8 mouse cellular contexts compared by ENCODE assay signal in genomic region chr16:10565278-10565885, GRCm38 (mm10). TPM values are rescaled to one million over a fixed set of nuclear protein-coding genes. Genes with fewer than 3 reads are reported as not detected.
A peak's percentile ranks its signal among the peaks of the same experiment; 100 is the strongest.
DNase-seq lines count a peak whose midpoint lies in the region; ATAC-seq lines count a peak whose summit lies in the region.

No protein-coding gene starts in this region.

- no peak overlapping the region for H3K27ac ChIP-seq in midbrain, embryonic 11.5 days (ENCODE audit: low read depth, low read length)

- H3K4me3 ChIP-seq in midbrain, embryonic 11.5 days (ENCODE audit: low read depth, low read length), result no peak overlapping the region

- 33% methylated on average over 4 of the region's 4 CpGs for WGBS in midbrain, embryonic 11.5 days

- H3K4me1 ChIP-seq in midbrain, embryonic 11.5 days (ENCODE audit: control insufficient read depth, insufficient read depth, low read length), result no peaks in the 10 kb centered on the region

- H3K27me3 ChIP-seq in midbrain, embryonic 11.5 days (ENCODE audit: control insufficient read depth, insufficient read depth, low read length), result no peaks in the 10 kb centered on the region

- H3K36me3 ChIP-seq in midbrain, embryonic 11.5 days (ENCODE audit: control insufficient read depth, insufficient read depth, low read length), result no peaks in the 10 kb centered on the region

- ATAC-seq in midbrain, embryonic 11.5 days (ENCODE audit: low FRiP score), result peak; percentile 81

- intact Hi-C loops in left cerebral cortex, postnatal 36 days (cut with DNase I), result loop anchor here (2.0 kb wide), 1 partner anchor 303 kb away; no protein-coding TSS in a partner anchor

- H3K4me2 ChIP-seq in midbrain, embryonic 11.5 days, result no peak overlapping the region

- DNase-seq in left cerebral cortex, adult 18-20 months (ENCODE audit: low spot score in 2 of 2), result peak; percentile 74 to 76
- no peak for DNase-seq in left cerebral cortex, adult 11 months (ENCODE audit: low spot score)
- peak; percentile 80 to 85 for DNase-seq in cerebellum, postnatal 25 days
- peak; percentile 77 for DNase-seq in gastrocnemius, adult 18-20 months (ENCODE audit: low spot score)
- peak; percentile 90 for DNase-seq in induced T-regulatory cell, adult 2 months (ENCODE audit: low read depth)
- peak; percentile 54 to 64 for DNase-seq in left cerebral cortex, postnatal 36 days (ENCODE audit: low spot score in 2 of 2)
- peak; percentile 94 for DNase-seq in midbrain, embryonic 11.5 days (ENCODE audit: low spot score, missing footprints)
- peak; percentile 33 for DNase-seq in spleen, adult 12 weeks (ENCODE audit: low spot score)

- no peak overlapping the region for H3K9ac ChIP-seq in midbrain, embryonic 11.5 days (ENCODE audit: low read length)

- no peaks in the 10 kb centered on the region for H3K9me3 ChIP-seq in midbrain, embryonic 11.5 days (ENCODE audit: control insufficient read depth, low read length)

RNA-seq across cellular contexts. Expression of gene Clec16a, which starts 20.2 kb away (rescaled TPM):
- 10 to 100 TPM; 98.0 to 98.1 TPM for total RNA-seq in left cerebral cortex, adult 18-20 months (2021)
- 10 to 100 TPM; 64.0 to 67.3 TPM for total RNA-seq in gastrocnemius, adult 18-20 months (2021)
- 10 to 100 TPM; 92.4 to 97.8 TPM for total RNA-seq in left cerebral cortex, postnatal 36 days (2021)
- polyA plus RNA-seq in midbrain, embryonic 11.5 days (2014; fragmentation: Nextera tagmentation; extraction: Ambion mirVana), result 41.2 and 43.4 TPM in 2 replicates

RNA-seq across cellular contexts. Expression of gene Dexi, which starts 22.5 kb away (rescaled TPM):
- 10 to 100 TPM; 64.4 to 69.2 TPM for total RNA-seq in left cerebral cortex, adult 18-20 months (2021)
- 10 to 100 TPM; 48.8 to 50.3 TPM for total RNA-seq in gastrocnemius, adult 18-20 months (2021)
- total RNA-seq in left cerebral cortex, postnatal 36 days (2021), result 10 to 100 TPM; 65.3 TPM
- 23.8 and 27.3 TPM in 2 replicates for polyA plus RNA-seq in midbrain, embryonic 11.5 days (2014; fragmentation: Nextera tagmentation; extraction: Ambion mirVana)
